Mouse (Mus musculus): ENCODE measurements around the gene Sdsl. TPM values are rescaled to one million over a fixed set of nuclear protein-coding genes. Genes with fewer than 3 reads are reported as not detected.

Gene Sdsl
- total RNA-seq, 2 experiments from 2014 or later: 6.8 to 9.4 TPM

DNA sequence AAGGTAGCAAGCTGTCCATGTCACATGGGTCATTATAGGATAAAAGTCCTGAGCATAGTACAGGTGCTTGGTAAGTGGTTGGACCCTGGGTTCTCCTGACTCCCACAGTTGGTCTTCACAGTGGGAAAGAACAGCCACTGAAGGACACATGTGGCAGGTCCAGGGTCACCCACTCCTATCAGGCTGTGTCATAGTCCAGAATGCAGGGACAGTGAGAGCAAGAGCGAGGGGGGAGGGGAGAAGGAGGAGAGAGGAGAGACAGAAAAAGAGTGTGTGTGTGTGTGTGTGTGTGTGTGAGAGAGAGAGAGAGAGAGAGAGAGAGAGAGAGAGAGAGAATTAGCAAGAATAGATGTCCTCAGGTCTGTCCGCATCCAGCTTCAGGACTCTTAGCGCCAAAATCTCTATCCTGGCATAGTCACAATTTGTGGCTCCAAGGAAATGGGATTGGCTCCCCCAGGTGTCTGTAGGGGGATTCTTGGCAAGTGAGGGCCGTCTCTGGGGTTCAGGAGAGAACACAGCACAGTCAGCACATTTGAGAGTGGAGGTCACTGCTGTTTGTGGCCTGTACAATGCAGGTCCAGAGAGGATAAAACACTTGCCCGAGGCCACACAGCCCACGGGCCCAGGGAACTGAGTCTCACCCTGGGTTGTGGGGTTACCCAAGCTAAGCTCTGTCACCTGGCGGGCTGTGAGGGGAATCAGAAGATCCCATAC lies 15.6 kb downstream of the Sdsl start:
- DNase-seq: no peak

DNA sequence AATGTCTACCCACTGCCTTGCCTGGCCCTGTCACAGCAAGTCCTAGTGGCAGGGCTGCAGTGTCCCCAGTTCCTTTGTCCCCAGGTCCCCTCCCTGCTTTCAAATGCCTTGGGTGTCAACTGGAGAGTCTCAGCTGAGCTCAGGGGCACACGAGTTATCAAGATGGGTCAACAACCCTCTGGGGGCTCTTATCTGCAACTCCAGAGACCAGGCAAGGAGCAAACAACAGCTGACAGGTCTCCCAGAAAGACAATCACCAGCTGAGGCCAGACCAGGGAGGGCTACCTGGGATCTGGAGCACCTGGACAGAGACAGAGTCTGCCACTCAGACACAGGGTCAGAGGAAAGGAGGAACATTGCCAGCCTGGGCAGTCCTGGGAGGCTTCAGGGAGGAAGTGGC lies 16.4 kb downstream of the Sdsl start:
- DNase-seq: no peak

DNA sequence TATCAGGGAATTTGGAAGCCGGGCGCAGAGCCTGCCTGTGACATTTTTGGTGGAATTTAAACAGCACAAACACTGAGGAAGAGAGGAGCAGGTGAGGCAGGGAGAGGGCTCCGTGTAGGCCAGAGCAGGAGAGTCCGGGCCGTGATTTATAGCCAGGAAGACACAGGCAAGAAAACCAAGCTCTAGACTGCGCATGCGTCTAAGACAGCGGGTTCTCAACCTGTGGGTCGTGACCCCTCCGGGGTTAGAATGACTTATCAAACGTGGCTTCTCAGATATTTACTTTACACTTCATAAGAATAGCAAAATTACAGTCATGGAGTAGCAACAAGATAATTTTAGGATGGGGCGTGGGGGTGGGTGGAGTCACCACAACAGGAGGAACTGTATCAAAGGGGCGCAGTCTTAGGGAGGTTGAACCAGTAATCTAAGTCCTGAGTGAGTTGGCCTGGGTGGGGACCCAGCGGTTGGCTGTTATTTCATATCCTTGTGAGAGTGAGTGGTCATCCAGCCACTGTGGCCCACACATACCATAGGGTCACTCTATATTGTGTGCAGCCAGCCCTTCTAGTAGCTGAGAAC lies 17.8 kb downstream of the Sdsl start:
- no peak for DNase-seq

DNA sequence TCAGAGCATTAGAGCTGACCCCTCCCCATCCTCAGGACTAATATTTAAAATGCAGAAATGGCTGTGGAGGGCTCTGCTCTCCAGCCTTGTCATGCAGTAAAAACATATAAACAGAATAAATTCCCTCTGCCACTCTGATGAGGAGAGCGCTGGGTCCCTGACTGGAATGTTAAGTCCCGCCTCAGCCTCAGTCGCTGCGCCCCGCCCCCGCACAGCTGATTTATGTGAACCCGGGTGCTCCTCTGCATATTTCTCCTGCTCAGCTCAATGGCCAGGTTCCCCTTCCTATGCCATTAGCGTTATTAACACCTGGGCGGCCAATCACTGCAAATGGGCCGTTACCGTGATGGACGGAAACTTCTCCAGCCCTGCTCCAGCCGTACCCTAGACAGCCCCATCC lies 25.3 kb downstream of the Sdsl start:
- no peak for DNase-seq

DNA sequence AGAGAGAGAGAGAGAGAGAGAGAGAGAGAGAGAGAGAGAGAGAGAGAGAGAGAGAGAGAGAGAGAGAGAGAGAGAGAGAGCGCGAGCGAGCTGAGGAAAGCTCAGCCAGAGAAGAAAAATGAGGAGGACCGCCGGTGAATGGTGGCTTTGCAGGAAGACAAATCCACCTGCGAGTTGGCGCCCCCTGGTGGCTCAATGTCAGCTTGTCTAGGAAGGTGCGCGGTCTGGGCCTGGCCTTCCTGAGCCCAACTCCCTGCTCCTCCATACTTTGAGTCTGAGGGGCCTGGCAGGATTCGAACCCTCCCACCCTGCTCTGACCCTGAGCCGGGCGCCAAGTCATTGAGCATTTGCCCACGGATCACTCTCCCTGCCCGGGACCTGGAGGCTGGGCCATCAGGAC lies 31.9 kb downstream of the Sdsl start:
- peak; percentile 76 to 94 for DNase-seq

DNA sequence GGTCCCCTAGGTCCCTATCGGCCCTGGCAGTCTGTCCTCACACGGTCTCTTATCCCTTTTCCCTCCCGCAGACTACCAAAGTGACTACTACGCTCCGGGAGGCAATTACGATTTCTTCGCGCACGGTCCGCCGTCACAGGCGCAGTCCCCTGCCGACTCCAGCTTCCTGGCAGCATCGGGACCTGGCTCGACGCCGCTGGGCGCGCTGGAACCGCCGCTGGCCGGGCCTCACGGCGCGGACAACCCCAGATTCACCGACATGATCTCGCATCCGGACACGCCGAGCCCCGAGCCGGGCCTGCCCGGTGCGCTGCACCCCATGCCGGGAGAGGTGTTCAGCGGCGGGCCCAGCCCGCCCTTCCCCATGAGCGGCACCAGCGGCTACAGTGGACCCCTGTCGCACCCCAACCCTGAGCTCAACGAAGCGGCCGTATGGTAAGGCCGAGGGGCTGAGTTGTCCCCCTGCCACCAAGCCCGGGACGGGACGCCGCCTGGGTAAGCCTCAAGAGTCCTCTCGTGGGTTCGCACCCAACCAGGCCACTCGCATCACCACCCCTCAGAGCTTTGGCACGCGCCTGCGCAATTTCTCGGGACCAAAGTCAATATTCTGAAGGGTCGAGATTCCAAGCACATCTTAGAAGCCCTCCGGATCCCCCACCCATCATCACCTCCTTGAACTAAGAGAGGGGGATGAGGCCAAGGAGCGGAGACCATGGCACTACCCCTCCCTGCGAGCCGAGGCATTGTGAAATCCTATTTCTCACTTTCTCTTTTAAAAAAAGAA lies 32.5 kb downstream of the Sdsl start:
- DNase-seq: peak; percentile 20 to 35

DNA sequence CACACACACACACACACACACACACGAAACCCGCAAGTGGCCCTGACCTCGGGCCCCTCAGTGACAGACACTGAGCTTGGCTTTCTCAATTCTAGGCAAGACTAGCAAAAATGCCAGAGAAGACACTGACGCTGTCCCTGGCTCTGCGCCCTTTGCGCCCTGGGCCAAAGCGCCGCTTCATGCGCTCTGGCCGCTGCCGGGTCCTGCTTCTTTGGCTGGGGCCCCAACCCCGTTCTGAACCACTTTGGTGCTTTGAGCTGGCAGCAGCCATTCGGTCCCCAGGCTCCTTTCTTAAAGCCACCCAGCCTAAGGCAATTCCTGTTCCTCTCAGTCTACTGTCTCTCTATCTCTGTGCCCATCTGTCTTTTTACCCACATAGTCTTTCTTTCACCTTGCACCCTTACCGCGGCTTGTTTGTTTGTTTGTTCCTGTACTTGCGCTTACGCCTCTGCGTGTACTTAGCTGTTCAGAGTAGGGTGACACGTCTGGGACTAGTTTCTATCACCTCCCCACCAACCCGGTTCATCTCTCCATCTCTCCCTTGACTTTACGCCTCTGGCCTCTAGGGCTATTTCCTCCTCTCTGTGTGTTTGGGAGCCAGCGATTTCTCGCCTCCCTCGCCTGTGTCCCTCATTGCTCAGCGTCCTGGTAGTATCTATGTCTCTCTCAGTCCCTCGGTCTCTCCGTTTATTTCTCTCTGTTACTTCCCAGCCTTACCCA lies 33.5 kb downstream of the Sdsl start:
- DNase-seq: no peak

DNA sequence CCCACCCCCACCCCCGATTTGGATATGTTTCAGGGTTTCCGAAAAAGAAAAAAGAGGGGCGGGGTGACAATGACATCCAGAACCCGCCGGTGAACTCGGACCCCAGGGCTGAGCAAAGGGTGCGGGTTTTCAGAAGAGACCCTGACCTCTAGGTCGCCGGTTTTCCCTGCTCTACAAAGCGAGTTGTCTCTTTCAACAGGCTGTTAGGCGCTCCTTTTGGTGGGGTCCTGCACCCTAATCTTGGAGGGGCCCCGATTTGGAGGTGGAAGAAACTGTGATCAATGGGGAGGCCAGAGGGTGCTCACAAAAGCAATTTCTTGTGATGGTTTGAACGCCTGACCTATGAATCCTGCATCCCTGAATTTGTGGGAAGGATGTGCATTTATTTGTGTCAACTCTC lies 34.1 kb downstream of the Sdsl start:
- no peak for DNase-seq

DNA sequence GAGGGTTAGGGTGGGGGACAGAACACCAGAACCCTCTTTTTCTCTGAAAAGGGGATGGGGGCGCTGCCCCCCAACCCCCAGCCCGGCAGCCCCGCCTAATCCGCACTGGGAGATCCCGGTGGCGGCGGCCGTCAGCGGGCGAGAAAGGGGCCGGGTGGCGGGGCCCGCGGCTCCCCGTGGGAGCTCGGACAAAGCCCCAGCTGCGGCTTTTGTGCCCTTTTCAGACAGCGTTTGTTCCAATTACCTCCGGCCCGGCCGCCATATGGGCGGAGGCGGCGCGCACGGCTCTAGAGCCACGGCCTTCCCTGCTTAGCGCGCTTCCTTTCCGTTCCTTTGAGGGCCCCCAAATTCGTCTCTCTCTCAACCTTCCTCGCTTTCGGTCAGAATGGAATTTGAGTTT lies 34.6 kb downstream of the Sdsl start:
- DNase-seq: no peak

DNA sequence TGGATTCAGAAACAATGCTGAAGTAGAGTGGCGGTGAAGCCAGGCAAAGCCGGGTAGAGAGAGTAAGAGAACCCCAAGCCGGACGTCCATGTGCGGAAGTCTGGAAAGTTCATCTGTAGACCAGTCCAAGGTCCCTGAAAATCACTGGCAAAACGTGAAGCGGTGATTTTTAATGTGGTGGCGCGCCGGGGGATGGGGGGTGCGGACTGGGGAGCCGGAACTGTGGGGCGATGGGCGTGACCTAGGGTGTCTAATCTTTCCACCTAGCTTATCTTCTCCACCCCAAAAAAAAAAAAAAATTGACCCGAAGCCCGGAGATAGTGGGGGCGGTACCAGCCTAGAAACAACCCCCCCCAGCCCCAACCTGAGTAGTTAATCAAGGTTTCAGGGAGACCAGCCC lies 35.1 kb downstream of the Sdsl start:
- DNase-seq: no peak

DNA sequence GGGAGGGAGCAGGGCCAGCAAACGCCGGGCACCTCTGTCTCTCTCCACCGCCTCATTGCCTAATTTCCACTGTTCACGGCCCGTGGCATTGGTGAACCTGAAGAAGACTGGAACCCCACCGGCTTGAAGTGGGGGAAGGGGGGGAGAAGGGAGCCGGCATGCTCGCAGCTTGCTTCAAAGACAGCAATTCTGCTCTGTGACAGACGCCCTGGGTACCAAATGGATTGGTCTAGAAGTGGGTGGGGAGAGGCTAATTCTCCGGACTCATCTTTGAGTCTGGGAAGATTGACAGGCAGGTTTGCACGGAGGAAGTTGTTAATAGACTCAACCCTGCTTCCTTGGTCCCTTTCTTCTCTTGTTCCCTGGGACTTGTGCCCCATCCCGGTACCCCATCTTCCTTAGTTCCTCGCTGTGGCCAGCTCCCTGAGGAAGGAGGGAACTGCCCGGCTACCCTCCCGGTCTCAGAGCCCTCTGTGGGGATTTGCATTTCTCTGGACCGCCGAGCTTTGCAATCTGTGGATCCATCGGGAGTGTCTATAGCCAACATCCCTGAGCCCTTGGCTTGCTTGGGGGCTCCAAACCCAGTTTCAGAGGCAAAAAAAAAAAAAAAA lies 35.6 kb downstream of the Sdsl start:
- DNase-seq: no peak

DNA sequence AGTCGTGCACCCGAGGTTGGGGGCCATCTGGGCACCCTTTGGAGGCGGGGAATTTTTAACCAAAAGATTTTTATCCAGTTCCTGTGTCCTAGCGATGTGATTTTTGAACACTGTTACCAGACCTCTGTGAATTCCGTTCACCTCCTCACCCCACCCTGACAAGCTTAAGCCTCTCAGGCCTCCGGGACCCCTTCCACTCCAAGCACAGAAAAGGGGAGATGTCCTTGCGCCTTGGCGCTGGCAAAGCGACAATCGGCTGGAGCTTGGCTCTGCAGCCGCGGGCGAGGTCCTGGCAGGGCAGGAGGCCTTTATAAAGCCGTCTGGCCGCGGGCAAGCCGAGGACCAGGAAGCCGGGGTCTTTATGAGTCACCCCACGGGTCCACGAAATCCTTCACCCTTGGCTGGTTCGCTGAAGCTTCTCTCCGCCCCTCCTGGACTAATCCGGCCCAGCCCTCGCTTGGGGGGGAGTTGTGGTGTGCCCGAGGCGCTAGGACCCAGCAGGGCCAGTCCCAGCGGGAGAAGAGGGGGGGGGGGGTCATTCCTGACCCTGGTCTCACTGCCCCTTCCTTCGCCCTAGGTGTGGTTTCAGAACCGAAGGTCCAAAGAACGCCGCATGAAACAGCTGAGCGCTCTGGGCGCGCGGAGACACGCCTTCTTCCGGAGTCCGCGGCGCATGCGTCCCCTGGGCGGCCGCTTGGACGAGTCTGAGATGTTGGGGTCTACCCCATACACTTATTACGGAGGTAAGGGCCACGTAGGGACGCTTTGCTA lies 36.7 kb downstream of the Sdsl start:
- DNase-seq: peak in 1 of 2 experiments; percentile 10

DNA sequence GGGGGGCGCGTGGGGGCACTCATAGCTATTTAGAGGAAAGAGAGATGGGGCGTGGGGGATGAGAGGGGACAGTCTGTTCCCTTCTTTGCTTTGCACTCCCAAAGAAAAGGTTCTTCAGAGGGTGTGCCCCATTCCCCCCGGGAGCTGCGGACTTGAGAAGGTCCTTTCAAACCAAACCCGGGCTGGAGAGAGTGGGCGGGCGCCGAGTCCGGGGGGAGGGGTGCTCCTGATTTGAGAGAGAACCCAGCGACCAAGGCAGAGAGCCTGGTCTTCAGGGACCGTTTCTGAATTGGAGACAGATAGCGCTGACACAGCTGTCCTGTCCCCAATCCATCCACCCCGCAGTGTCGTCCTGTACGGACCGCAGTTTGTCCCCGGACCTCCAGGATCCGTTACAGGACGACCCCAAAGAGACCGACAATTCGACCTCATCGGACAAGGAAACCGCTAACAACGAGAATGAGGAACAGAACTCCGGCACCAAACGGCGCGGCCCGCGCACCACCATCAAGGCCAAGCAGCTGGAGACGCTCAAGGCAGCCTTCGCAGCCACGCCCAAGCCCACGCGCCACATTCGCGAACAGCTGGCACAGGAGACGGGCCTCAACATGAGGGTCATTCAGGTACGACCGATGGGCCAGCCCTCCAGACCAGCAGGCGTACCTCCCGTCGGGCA lies 37.5 kb downstream of the Sdsl start:
- DNase-seq: no peak

DNA sequence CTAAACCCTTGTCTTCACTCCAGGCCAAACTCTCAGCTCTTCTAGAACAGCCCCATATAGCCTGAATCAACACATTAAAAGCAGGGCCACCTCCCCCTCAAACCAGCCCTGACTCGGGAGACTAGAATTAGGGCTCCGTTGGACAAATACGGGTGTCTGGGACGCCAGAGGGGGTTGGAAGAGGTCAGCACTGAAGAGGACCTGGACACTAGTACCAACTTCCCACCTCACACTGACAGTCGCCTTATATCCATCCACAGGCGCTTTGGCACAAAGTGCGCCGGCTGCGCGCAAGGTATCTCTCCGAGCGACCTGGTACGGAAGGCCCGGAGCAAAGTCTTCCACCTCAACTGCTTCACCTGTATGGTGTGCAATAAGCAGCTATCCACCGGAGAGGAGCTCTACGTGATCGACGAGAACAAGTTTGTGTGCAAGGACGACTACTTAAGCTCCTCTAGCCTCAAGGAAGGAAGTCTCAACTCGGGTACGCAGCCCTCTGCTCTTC lies 38.3 kb downstream of the Sdsl start:
- DNase-seq: no peak

DNA sequence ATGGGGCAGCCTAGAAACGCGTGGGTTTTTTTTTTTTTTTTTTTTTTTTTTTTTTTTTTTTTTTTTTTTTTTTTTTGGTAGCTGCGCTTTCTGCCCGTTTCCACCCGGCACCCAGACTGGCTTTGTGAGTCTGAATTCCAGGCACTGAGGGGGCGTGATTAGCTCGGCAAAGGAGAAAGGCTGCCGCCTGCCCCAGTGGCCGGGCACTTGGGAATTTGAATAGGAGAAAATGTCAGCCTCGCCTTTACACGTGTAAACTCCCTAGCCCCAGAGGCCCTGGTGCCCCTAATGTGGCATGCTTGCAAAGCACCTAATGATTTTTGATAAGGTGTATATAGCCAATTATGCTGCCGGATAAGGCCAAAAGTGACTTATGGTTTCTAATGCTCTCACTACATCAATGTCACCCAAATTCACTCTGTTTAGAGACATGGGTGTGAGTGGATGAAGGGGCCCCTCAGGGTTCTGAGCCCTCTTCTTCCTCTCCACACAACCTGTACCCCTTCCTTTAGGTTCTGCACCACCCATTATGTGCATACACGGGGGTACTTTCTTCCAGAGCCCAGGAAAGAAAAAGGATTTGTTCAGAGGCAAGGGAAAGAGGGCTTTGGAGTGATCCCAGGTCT lies 39.4 kb downstream of the Sdsl start:
- no peak for DNase-seq

DNA sequence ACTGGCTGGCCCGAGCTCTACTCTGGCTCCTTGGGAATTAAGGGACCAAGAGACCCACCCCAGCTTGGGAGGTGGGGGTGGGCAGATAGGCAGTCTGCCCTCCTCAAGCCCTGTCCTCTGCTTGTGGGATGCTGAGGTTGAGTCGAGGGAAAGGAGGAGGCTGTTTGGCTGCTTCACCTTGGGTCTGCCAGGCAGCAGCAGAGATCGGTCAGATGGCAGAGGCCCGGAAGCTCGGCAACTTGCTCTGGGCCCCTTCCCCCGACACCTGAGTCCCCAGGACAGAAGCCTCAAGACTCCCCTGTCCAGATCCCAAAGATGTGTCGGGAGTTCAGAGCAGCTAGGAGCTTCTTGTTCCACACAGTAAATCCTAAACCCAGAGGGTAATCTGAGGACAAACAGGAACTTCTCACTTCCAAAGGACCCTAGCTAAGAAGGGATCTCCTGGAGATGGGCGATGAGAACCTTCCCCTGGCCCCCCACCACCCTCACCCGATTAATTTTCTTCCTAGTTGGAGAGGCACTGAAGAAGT lies 40.1 kb downstream of the Sdsl start:
- no peak for DNase-seq

DNA sequence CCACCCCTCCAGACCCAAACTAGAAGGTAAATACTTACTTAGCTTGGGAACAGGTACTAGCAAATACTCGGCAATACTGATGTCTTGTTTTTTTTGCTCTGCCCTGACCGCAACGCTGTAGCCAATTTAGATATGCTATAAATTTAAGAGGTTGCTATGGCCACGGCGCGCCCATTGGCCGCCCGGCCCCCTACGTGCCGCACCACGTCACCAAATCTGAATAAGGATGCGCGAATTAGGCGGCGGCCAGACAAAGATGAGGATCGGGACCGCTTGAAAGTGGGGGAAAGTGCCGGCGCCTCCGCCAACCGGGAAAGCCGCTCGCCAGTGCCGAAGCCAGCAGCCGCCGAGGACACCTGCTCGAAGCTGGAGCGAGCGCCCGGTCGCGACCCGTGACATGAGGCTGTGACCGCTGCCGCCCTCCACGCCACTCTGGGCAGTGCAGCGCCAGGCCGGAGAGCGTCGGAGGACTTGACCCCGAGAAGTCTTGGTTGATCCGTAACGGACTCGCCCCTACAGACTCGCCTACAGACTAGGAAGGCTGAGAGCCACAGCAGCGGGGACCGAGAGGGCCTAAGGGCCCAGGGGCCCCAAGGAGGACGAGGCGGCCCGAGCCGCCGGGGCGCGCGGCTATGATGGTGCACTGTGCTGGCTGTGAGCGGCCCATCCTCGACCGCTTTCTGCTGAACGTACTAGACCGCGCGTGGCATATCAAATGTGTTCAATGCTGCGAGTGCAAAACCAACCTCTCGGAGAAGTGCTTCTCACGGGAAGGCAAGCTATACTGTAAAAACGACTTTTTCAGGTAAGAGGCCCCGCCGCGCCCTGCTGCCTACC lies 40.7 kb downstream of the Sdsl start, which contains the start of gene Lhx5:
TSS of gene Lhx5 (plus strand) at position 51 of the 837 bp plus-strand sequence.
- DNase-seq: no peak

DNA sequence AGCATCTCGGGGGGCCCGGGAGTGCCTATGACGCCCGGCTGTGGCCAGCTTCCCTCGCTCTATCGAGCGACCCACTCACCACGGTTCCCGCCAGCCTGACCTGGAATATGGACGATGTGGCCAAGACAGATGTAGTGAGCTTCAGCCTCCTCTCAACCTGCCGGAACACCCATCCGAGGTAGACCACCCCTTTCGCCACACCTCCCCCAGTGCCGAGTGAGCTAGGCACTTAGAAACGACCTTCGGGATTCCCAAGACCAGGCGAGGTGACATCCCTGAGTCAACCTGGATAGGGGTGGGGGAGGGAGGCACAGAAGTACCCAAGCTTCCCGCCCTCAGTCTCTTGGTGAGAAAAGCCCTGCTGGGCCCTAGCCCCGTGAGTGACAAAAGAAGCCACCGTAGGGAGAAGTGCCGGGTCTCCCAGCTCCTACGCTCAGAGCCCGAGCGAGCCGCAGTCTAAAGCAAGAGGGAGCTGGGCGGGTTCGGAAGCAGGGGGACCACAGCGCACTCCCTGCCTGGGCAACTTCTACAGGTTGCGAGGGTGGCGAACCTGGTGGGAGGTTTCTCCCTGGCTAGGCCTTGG lies 41.5 kb downstream of the Sdsl start:
- no peak for DNase-seq

DNA sequence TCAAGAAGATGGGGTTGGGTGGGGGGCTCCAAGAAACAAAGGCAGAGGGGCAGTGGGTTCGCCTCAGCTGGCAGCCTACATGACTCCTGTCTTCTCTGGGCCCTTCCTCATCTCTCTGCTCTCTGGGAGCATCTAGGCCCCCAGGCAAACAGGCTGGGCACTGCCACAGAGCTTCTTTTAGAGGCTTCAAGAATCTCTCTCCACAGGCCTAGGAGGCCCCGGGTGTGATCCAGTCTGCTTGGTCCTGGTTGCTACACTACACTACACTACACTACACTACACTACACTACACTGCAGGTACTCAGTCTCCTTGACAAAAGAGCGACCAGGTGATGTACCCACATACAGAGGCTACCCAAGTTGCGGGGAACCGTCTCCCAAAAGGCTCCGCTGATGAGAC lies 42.9 kb downstream of the Sdsl start:
- DNase-seq: no peak

All from heart, adult 18-20 months (tissue).